Mouse (Mus musculus): ENCODE measurements at regions not wholly inside any gene's neighbourhood (a gene's known extent, or its start where the extent isn't known, plus 50 kb on each side); places are given as distances from the start of the nearest gene placed in this dataset.
A peak's percentile ranks its signal among the peaks of the same experiment; 100 is the strongest.

GRCm38 (mm10) chr10:17010047-17010446, 713.0 kb upstream of the Cited2 start:
- no peak for DNase-seq

GRCm38 (mm10) chr10:17011876-17012275, 711.1 kb upstream of the Cited2 start:
- no peak for DNase-seq

GRCm38 (mm10) chr10:17012541-17012975, 710.5 kb upstream of the Cited2 start:
- no peak for DNase-seq

GRCm38 (mm10) chr10:17014826-17015225, 708.2 kb upstream of the Cited2 start:
- no peak for DNase-seq

- no peak for DNase-seq
These were observed 706.2 kb upstream of the Cited2 start for GRCm38 (mm10) chr10:17016854-17017253.

GRCm38 (mm10) chr10:17022216-17023158, 700.5 kb upstream of the Cited2 start:
- DNase-seq = peak; percentile 18

GRCm38 (mm10) chr10:17023571-17024293, 699.3 kb upstream of the Cited2 start:
- DNase-seq = peak; percentile 18

- no peak for DNase-seq
These were observed 698.7 kb upstream of the Cited2 start for GRCm38 (mm10) chr10:17024294-17024665.

- no peak for DNase-seq
These were observed 687.9 kb upstream of the Cited2 start for GRCm38 (mm10) chr10:17034892-17035775.

- DNase-seq = no peak
These were observed 684.6 kb upstream of the Cited2 start for GRCm38 (mm10) chr10:17038259-17039043.

GRCm38 (mm10) chr10:17042090-17042489, 680.9 kb upstream of the Cited2 start:
- no peak for DNase-seq

- DNase-seq = no peak
These were observed 680.0 kb upstream of the Cited2 start for GRCm38 (mm10) chr10:17042973-17043372.

GRCm38 (mm10) chr10:17046765-17047164, 676.3 kb upstream of the Cited2 start:
- DNase-seq = no peak

GRCm38 (mm10) chr10:17072906-17073305, 650.1 kb upstream of the Cited2 start:
- no peak for DNase-seq

- no peak for DNase-seq
These were observed 649.0 kb upstream of the Cited2 start for GRCm38 (mm10) chr10:17074013-17074401.

- DNase-seq = no peak
These were observed 648.5 kb upstream of the Cited2 start for GRCm38 (mm10) chr10:17074402-17075027.

GRCm38 (mm10) chr10:17075147-17075546, 647.9 kb upstream of the Cited2 start:
- DNase-seq = no peak

GRCm38 (mm10) chr10:17075576-17075975, 647.4 kb upstream of the Cited2 start:
- DNase-seq = no peak

- DNase-seq = no peak
These were observed 646.8 kb upstream of the Cited2 start for GRCm38 (mm10) chr10:17076186-17076585.

GRCm38 (mm10) chr10:17077580-17077979, 645.4 kb upstream of the Cited2 start:
- DNase-seq = no peak

- no peak for DNase-seq
These were observed 642.2 kb upstream of the Cited2 start for GRCm38 (mm10) chr10:17080818-17081217.

- DNase-seq = no peak
These were observed 640.1 kb upstream of the Cited2 start for GRCm38 (mm10) chr10:17082926-17083325.
